Mouse (Mus musculus) midbrain, embryonic 16.5 days (tissue): Measurements from ENCODE around the gene Tet3. TPM values are rescaled to one million over a fixed set of nuclear protein-coding genes. Genes with fewer than 3 reads are reported as not detected.
A peak's percentile ranks its signal among the peaks of the same experiment; 100 is the strongest.

Experiments
- ATAC-seq: fragments of 200-750 bp; cut with Nextera tagmentation; 2 replicates; pipeline ENCODE4 v1.8.0; 2017; ENCODE audit warnings: moderate TSS enrichment
- H3K27ac ChIP-seq: fragments of 300-500 bp; sonication (generic); 2 replicates; pipeline ENCODE4 v1.5.1; 2014; ENCODE audit warnings: mild to moderate bottlenecking, low read length, mixed read lengths
- H3K27me3 ChIP-seq: fragments of 300-500 bp; sonication (generic); 2 replicates; pipeline ENCODE4 v1.6.1; 2014; ENCODE audit warnings: low read depth, low read length, mixed read lengths; ENCODE audit not compliant: control insufficient read depth, insufficient read depth
- H3K36me3 ChIP-seq: fragments of 300-500 bp; sonication (generic); 2 replicates; pipeline ENCODE4 v1.6.1; 2014; ENCODE audit warnings: mild to moderate bottlenecking, low read length, moderate library complexity, mixed read lengths; ENCODE audit not compliant: control insufficient read depth, insufficient read depth
- H3K4me1 ChIP-seq: fragments of 300-500 bp; sonication (generic); 2 replicates; pipeline ENCODE4 v1.6.1; 2014; ENCODE audit warnings: mild to moderate bottlenecking, low read length, mixed read lengths; ENCODE audit not compliant: control insufficient read depth, insufficient read depth
- H3K4me2 ChIP-seq: fragments of 300-500 bp; sonication (generic); 2 replicates; pipeline ENCODE4 v1.6.1; 2014; ENCODE audit warnings: mild to moderate bottlenecking, low read length, mixed read lengths
- H3K4me3 ChIP-seq: fragments of 300-500 bp; sonication (generic); 2 replicates; pipeline ENCODE4 v1.5.1; 2014; ENCODE audit warnings: low read depth, mild to moderate bottlenecking, low read length, moderate library complexity, mixed read lengths
- H3K9ac ChIP-seq: fragments of 300-500 bp; sonication (generic); 2 replicates; pipeline ENCODE4 v1.6.1; 2014; ENCODE audit warnings: low read depth, low read length, mixed read lengths
- H3K9me3 ChIP-seq: fragments of 300-500 bp; sonication (generic); replicated peaks from 2 replicates; pipeline ENCODE4 v1.6.1; 2014; ENCODE audit warnings: mild to moderate bottlenecking, low read length, mixed read lengths; ENCODE audit not compliant: control insufficient read depth, poor library complexity, severe bottlenecking
- WGBS: fragments of 180-500 bp; shearing (Covaris S2); extraction: QIAGEN DNeasy Blood & Tissue Kit; methylation state at CpG from one replicate; pipeline ENCODE4 v1.1.7; 2014; 5-methylcytosine and 5-hydroxymethylcytosine counted together
- polyA plus RNA-seq: library from polyadenylated mRNA; unstranded; fragments of >200 nt; fragmentation: Nextera tagmentation; extraction: Ambion mirVana; gene quantifications from 2 replicates; pipeline ENCODE4 v1.2.1, GENCODE M21; 2015

Gene Tet3
- polyA plus RNA-seq, 1 experiment from 2014 or later = 53.2 TPM

DNA sequence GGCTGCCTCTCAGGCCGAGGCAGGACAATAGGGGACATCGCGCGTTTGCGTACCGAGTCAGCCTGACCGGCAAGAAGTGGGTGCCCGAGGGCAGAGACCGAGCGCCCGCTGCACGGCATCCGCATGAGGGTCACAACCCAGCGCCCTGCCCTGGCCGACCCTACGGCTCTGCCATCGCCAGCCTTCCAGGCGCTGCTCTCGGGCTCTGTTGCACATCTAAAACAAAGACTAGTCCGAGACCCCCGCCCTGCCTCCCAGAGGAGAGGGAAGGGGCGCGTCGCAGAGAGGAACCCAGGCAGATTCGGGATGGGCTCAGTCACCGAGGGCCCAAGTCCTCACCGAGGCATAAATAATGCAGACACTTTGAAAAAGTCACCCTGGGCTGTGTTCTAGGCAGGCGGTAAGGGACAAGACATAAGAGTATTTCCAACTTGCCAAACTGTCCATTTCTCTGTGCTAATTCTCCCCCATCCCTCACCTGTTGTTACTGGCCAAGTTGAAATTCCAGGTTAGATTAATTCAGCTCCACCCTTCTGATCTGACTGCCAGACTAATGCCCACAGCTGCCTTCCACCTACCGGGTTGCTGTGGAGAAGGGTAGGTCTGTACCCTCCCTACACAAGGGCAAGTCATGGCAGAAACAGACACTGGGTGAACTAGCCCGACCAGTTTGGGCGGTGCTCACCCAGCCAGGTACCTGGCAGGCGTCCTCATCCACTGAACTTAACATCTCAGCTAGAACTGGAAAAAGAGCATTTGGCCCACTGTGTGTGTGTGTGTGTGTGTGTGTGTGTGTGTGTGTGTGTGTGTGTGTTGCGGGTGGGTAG lies 1.7 kb downstream of the Tet3 start:
- WGBS = 4% methylated on average over 27 of the region's 33 CpGs
- Histone ChIP-seq H3K27ac (peak overlapping the region; percentile 92), H3K4me3 (peak overlapping the region; percentile 82), H3K36me3 (no peaks in the 10 kb centered on the region), H3K4me2 (peak overlapping the region; percentile 94), H3K4me1 (peaks cover 34% of the 10 kb centered on the region), H3K27me3 (no peaks in the 10 kb centered on the region), H3K9ac (peak overlapping the region; percentile 96), H3K9me3 (no peaks in the 10 kb centered on the region)
- peak; percentile 40 for ATAC-seq

DNA sequence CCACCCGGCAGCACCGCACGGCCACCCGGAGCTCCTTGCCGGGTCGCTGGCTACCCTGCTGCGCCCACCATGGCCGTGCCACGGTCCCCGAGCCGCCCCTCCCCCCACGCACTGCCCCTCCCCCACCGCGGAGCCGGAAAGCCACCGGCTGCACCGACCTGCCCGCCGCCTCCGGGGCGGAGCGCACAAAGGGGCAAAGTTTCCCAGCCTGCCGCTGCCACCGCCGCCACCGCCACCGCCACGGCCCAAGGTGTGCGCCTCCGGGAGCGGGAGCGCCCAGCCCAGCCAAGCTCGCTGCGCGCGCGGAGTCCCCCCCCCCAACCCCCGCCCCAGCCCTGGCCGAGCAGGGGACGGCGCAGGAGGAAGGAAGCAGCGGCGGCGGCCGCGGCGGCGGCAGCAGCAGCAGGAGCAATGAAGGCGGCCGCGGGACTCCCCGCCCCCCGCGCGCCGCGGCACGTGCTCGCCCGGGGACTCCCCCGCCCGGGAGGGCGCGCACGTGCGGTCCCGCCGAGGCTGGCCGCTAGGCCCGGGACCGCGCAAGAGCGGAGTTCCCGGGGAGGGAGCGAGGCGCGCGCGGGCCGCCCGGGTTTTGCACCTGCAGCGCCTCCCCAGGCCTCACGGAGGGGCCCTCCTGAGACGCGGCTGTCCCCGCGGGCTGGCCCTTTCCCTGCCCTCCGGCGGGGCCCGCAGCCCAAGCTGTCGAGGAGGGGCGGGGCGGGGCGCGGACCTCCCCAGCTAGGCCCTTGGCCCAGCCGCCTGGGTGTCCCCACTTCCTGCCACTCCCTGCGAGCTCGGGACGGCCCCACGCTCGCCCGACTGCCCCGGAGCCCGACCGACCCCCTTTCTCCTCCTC lies 2.5 kb downstream of the Tet3 start:
- no peaks in the 10 kb centered on the region for H3K9me3 ChIP-seq
- peak overlapping the region; percentile 92 for H3K27ac ChIP-seq
- no peaks in the 10 kb centered on the region for H3K27me3 ChIP-seq
- H3K4me1 ChIP-seq = peaks cover 43% of the 10 kb centered on the region
- peak overlapping the region; percentile 82 for H3K4me3 ChIP-seq
- no peaks in the 10 kb centered on the region for H3K36me3 ChIP-seq
- peak overlapping the region; percentile 94 for H3K4me2 ChIP-seq
- 0% methylated on average over 47 of the region's 105 CpGs for WGBS
- peak; percentile 67 for ATAC-seq
- peak overlapping the region; percentile 96 for H3K9ac ChIP-seq

DNA sequence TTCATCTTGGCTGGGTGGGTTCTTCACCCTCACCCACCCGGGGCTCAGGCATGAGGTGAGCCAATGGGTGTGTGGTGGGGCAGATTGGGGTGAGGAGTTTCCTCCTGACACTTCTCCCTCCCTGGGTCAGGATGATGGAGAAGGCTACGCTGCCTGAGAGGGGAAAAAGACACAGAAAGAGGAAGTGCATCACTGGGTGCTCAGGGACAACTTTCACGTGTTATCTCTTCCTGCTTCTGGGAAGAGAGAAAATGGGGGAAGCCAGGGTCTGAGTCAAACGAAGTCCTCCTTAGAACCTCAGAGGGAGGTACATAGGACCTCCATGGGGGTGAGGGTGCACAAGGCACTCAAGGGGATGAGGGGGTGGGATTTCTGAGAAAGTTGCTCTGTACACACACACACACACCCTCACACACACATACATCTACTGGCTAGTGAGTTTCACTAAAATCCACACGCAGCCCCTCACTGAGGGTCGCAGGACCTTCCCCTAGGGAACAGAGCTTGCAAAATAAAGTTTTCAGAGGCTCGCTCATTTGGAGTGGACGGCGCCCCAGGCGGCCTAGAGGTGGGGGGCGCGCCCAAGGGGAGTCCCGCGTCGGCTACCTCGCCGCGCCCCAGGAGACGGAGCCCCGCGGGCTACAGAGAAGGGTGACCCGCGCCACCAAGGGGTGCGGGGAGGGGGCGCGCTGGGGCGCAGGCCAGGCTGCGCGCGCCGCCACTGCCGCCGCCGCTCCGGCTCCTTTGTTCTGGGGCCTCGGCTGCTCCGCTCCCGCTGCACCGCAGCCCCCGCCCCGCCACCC lies 3.4 kb downstream of the Tet3 start:
- peak; percentile 26 for ATAC-seq
- peaks cover 51% of the 10 kb centered on the region for H3K4me1 ChIP-seq
- H3K27me3 ChIP-seq = no peaks in the 10 kb centered on the region
- H3K4me3 ChIP-seq = peak overlapping the region; percentile 82
- peak overlapping the region; percentile 92 for H3K27ac ChIP-seq
- H3K4me2 ChIP-seq = peak overlapping the region; percentile 94
- H3K9ac ChIP-seq = peak overlapping the region; percentile 96
- H3K36me3 ChIP-seq = no peaks in the 10 kb centered on the region
- no peaks in the 10 kb centered on the region for H3K9me3 ChIP-seq
- WGBS = 1% methylated on average over 22 of the region's 41 CpGs

DNA sequence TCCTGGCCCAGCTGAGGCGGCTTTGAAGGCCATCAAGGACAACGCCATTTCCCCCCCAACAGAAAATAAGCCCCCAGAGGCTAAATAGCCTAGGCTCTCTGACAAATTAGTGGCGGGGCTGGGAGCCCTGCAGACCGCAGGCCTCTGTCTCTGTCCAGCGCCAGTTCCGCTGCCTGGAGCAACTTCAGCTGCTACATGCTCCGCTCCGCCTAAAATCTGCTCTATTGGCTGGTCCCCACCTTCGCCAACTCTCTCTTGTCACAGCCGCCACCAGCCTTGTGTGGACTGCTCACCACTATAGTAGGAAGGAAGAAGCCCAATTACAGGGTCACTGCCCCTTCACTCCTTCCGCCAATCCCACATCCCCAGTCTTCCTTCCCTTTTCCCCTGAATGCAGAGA lies 5.2 kb downstream of the Tet3 start:
- no peak for ATAC-seq
- Histone ChIP-seq H3K36me3 (no peaks in the 10 kb centered on the region), H3K4me1 (peaks cover 67% of the 10 kb centered on the region), H3K27me3 (no peaks in the 10 kb centered on the region), H3K27ac (no peak overlapping the region), H3K9ac (peak overlapping the region; percentile 96), H3K9me3 (no peaks in the 10 kb centered on the region), H3K4me2 (peak overlapping the region; percentile 94), H3K4me3 (peak overlapping the region; percentile 82)
- WGBS = 33% methylated on average over 11 of the region's 11 CpGs

DNA sequence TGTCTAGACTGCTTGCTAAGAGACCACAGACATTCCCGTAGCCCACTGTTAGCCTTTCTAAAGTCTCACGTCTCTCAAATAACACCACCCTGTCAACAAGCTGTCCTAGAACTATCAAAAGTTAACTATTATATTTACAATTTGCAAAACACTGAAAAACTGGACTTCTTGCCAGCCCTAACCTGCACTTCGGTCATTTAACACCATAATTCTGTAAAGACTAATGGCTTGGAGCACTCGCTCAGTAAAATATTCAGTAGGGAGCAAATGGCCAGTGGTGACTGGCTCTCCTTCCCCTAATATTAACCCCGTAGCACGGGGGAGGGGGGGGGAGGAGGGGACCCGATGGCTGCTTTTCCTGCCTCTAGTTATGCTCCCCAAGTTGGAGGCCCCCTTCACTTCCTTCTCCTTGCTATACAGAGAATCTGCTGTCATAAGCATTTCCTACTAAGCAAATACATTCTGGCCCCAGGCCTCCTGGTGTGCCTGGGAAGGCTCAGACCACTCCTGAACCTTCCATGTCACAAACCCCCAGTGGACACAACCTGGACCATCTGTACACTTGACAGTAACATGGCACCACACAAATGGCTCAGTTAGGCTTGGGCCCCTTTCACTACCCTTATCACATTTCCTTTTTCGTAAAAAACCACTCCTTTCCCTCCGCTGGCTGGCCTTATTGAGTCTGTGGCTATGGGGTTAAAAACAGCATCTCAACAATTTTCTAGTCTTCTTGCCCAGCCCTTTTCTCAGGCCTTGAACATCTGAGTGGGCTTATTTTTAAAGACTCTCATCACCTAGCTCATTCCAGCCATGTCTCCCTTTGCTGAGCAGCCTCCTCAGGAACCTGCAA lies 8.2 kb downstream of the Tet3 start:
- peak overlapping the region; percentile 7; the same call in 1 of the 2 replicates for H3K9ac ChIP-seq
- ATAC-seq = no peak

DNA sequence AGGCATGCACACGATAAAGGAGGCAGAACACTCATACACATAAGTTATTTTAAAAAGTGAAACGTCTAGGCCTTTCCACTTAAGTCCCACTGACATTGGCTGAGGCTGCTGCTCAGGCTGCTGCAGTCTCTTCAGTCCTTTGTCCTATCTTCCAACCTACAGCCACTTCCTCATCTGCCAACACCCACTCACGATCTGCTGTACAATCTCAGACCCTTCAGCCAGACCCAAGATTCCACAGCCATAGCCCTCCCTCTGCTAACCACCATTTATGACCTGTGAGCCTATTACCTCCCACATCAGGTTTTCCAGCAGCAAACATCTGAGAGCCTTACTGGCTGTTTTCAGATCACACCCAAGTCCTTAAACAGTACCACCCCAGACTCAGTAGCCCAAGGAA lies 9.4 kb downstream of the Tet3 start:
- peaks cover 2% of the 10 kb centered on the region; the same call in 1 of the 2 replicates for H3K36me3 ChIP-seq
- H3K4me1 ChIP-seq = peaks cover 54% of the 10 kb centered on the region
- no peaks in the 10 kb centered on the region for H3K27me3 ChIP-seq
- no peak overlapping the region for H3K27ac ChIP-seq
- 76% methylated on average over 3 of the region's 3 CpGs for WGBS
- H3K4me2 ChIP-seq = no peak overlapping the region
- ATAC-seq = no peak
- no peak overlapping the region for H3K4me3 ChIP-seq
- H3K9me3 ChIP-seq = no peaks in the 10 kb centered on the region
- no peak overlapping the region for H3K9ac ChIP-seq

More for the DNA sequence above, 8.2 kb downstream of the Tet3 start:
- Histone ChIP-seq H3K4me1 (peaks cover 63% of the 10 kb centered on the region), H3K4me2 (0 out of 2 replicates have a peak overlapping the region, but pooled peaks have one; percentile 5), H3K27me3 (no peaks in the 10 kb centered on the region), H3K4me3 (no peak overlapping the region), H3K27ac (no peak overlapping the region), H3K36me3 (peaks cover 2% of the 10 kb centered on the region; the same call in 1 of the 2 replicates), H3K9me3 (no peaks in the 10 kb centered on the region)
- 79% methylated on average over 9 of the region's 9 CpGs for WGBS

DNA sequence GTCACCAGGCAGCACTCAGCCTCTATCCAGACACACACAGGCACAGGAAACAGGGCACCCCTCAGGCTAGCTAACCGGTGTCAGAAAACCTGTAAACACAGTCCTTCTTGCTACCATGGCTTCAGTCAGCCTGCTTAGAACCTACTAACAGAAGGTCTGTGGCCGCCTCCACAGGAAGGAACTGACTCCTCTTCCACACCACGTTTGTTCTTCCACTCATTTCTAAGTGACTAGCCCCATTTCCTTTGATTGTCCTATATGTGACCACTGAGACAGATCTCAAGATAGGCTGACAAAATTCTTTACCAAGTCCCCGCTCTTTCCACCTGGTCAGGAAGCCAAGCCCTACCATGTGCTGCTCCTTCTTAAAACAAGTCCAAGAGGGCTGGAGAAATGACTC lies 10.0 kb downstream of the Tet3 start:
- ATAC-seq = no peak
- no peaks in the 10 kb centered on the region for H3K9me3 ChIP-seq
- WGBS = 91% methylated on average over 4 of the region's 4 CpGs
- no peak overlapping the region for H3K9ac ChIP-seq
- H3K4me3 ChIP-seq = no peak overlapping the region
- H3K27me3 ChIP-seq = no peaks in the 10 kb centered on the region
- H3K4me2 ChIP-seq = no peak overlapping the region
- no peak overlapping the region for H3K27ac ChIP-seq
- H3K36me3 ChIP-seq = peaks cover 2% of the 10 kb centered on the region; the same call in 1 of the 2 replicates
- peaks cover 53% of the 10 kb centered on the region for H3K4me1 ChIP-seq

DNA sequence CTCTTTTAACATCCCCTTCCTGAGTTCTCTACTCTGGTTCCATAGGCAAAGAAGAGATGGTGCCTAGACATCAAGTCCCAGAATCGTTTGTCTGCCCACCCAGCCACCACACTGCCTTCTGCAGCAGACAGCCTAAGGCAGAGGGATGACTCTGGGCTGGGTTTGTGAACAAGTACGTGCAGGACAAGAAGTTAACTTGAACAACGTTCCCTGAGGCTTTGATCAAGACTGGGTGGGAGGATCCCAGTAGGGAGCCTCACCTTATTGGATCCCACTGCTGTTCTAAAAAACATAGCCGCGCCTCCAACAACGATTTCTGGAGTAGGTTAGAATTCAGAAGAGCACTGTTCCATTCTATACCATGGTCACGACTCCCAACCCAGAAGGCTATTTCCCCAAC lies 11.9 kb downstream of the Tet3 start:
- 82% methylated on average over 7 of the region's 7 CpGs for WGBS
- Histone ChIP-seq H3K27ac (no peak overlapping the region), H3K9me3 (no peaks in the 10 kb centered on the region), H3K4me2 (no peak overlapping the region), H3K4me3 (no peak overlapping the region), H3K27me3 (no peaks in the 10 kb centered on the region), H3K36me3 (peaks cover 2% of the 10 kb centered on the region; the same call in 1 of the 2 replicates), H3K9ac (no peak overlapping the region), H3K4me1 (peaks cover 54% of the 10 kb centered on the region)
- no peak for ATAC-seq
